Mouse (Mus musculus) forebrain, embryonic 15.5 days (tissue): ENCODE results near the gene Rpl39l. TPM values are rescaled to one million over a fixed set of nuclear protein-coding genes. Genes with fewer than 3 reads are reported as not detected.
A peak's percentile ranks its signal among the peaks of the same experiment; 100 is the strongest.
"Not testable (repeated sequence)": the region's sequence is repeated elsewhere in the genome, so short reads cannot be mapped to it uniquely, and the experiment has no call there.

Experiments used
- ATAC-seq: fragments of 200-750 bp; cut with Nextera tagmentation; replicated peaks from 2 replicates; pipeline ENCODE4 v1.8.0; 2017; ENCODE audit warnings: mild to moderate bottlenecking, moderate TSS enrichment, moderate library complexity
- H3K27ac ChIP-seq: fragments of 300-500 bp; sonication (generic); replicated peaks from 2 replicates; pipeline ENCODE4 v1.5.1; 2015; ENCODE audit warnings: mild to moderate bottlenecking, inconsistent platforms
- H3K27me3 ChIP-seq: fragments of 300-500 bp; sonication (generic); 2 replicates; pipeline ENCODE4 v1.6.1; 2015; ENCODE audit warnings: inconsistent platforms
- H3K36me3 ChIP-seq: fragments of 300-500 bp; sonication (generic); 2 replicates; pipeline ENCODE4 v1.6.1; 2015; ENCODE audit warnings: mild to moderate bottlenecking, inconsistent platforms
- H3K4me1 ChIP-seq: fragments of 300-500 bp; sonication (generic); 2 replicates; pipeline ENCODE4 v1.6.1; 2015; ENCODE audit warnings: inconsistent platforms
- H3K4me2 ChIP-seq: fragments of 300-500 bp; sonication (generic); replicated peaks from 2 replicates; pipeline ENCODE4 v1.6.1; 2015; ENCODE audit warnings: mild to moderate bottlenecking, inconsistent platforms
- H3K4me3 ChIP-seq: fragments of 300-500 bp; sonication (generic); 2 replicates; pipeline ENCODE4 v1.5.1; 2015; ENCODE audit warnings: mild to moderate bottlenecking, inconsistent platforms
- H3K9ac ChIP-seq: fragments of 300-500 bp; sonication (generic); replicated peaks from 2 replicates; pipeline ENCODE4 v1.6.1; 2015; ENCODE audit warnings: mild to moderate bottlenecking, inconsistent platforms
- H3K9me3 ChIP-seq: fragments of 300-500 bp; sonication (generic); 2 replicates; pipeline ENCODE4 v1.6.1; 2016; ENCODE audit warnings: inconsistent platforms
- WGBS: fragments of 180-500 bp; shearing (Covaris S2); methylation state at CpG from one replicate; pipeline ENCODE4 v1.1.7; 2015; ENCODE audit warnings: mixed read lengths; 5-methylcytosine and 5-hydroxymethylcytosine counted together
- polyA plus RNA-seq: library from polyadenylated mRNA; unstranded; fragments of >200 nt; fragmentation: Nextera tagmentation; extraction: Ambion mirVana; gene quantifications from 2 replicates; pipeline ENCODE4 v1.2.1, GENCODE M21; 2015

The Rpl39l gene
- polyA plus RNA-seq = not detected in 2 replicates

GRCm38 (mm10) chr16:10170005-10170404 lies at the start of gene Rpl39l:
Gene Rpl39l (plus strand): TSS chr16:10170226.
- 90% methylated on average over 22 of the region's 22 CpGs for WGBS

DNA sequence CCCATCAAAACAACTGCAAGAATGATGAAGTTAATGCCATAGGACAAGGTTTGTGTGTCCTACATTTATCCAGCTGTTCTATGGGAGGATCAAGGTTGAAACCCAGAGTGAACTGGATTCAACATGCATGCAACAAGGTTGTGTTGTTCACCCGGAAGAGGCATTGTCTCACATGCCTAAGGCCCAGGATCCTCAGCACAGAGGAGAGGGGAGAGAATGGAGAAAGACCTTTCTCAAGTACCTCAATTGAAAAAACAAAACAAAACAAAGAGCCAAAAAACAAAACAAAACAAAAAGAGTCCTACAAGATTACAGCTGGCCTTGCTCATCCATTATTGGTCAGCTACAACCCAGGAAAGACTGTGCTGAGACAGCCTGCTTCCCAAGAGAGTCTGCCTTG lies 42.4 kb upstream of the Rpl39l start:
- H3K9ac ChIP-seq = no peak overlapping the region
- no peak overlapping the region for H3K4me2 ChIP-seq
- no peak for ATAC-seq
- no peaks in the 10 kb centered on the region for H3K36me3 ChIP-seq
- H3K27me3 ChIP-seq = no peaks in the 10 kb centered on the region
- 82% methylated on average over 1 of the region's 1 CpGs for WGBS
- H3K27ac ChIP-seq = no peak overlapping the region
- H3K4me3 ChIP-seq = no peak overlapping the region
- no peaks in the 10 kb centered on the region for H3K4me1 ChIP-seq
- no peaks in the 10 kb centered on the region for H3K9me3 ChIP-seq

More at GRCm38 (mm10) chr16:10170005-10170404, at the start of gene Rpl39l:
- no peaks in the 10 kb centered on the region for H3K4me1 ChIP-seq
- no peak within 1 kb of the TSS for H3K9ac ChIP-seq
- H3K9me3 ChIP-seq = no peaks in the 10 kb centered on the region
- no peaks in the 10 kb centered on the region for H3K36me3 ChIP-seq
- no peak within 1 kb of the TSS for H3K27ac ChIP-seq
- no peak within 1 kb of the TSS for H3K4me2 ChIP-seq
- H3K27me3 ChIP-seq = no peaks in the 10 kb centered on the region
- ATAC-seq = no peak
- H3K4me3 ChIP-seq = no peak within 1 kb of the TSS

DNA sequence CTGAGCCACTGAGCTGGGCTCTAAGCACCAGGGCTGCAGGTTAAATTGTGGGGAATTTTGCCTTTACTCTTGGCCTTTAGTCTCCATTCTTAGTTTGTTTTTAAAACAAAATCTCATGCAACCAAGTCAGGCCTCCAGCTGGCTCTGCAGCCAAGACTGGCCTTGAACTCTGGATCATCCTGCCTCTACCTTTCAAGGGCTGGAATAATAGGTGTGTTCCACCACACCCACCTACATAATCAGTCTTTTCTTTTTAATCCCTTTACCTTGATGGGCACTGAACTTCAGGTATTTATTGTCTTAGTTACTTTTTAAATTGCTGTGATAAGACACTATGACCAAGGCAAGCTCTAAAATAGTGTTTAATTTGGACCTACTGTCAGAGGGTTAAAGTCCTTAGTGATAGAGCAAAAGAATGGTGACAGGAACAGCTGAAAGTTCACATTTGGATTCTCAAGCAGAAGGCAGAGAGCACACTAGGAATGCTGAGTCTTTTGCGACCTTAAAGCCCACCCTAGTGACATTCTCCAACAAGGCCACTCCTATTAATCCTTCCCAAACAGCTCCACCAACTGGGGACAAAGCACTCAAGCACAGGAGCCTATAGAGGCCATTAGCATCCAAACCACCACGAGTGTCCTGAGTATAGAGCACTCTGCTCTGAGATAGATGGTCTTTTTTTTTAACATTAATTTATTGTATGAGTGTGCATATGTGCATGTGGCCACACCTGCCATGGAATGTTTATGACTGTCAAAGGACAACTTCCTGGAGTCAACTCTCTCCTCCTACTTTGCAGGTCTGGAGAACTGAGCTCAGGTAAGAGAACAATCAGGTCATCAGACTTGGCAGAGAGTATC lies 40.7 kb upstream of the Rpl39l start:
- Histone ChIP-seq H3K4me2 (no peak overlapping the region), H3K36me3 (no peaks in the 10 kb centered on the region), H3K27ac (no peak overlapping the region), H3K4me1 (no peaks in the 10 kb centered on the region), H3K9ac (no peak overlapping the region), H3K9me3 (no peaks in the 10 kb centered on the region), H3K27me3 (no peaks in the 10 kb centered on the region), H3K4me3 (no peak overlapping the region)
- ATAC-seq = no peak
- whole genome bisulfite sequencing = 67% methylated on average over 2 of the region's 2 CpGs

- Histone ChIP-seq H3K27ac (no peak overlapping the region), H3K27me3 (no peaks in the 10 kb centered on the region), H3K4me1 (no peaks in the 10 kb centered on the region), H3K4me2 (no peak overlapping the region), H3K4me3 (no peak overlapping the region), H3K9me3 (no peaks in the 10 kb centered on the region), H3K36me3 (no peaks in the 10 kb centered on the region), H3K9ac (no peak overlapping the region)
- no peak for ATAC-seq
- 90% methylated on average over 2 of the region's 2 CpGs for WGBS
Measured at GRCm38 (mm10) chr16:10143166-10143565, 26.9 kb upstream of the Rpl39l start.

GRCm38 (mm10) chr16:10147401-10147800 lies 22.6 kb upstream of the Rpl39l start:
- no peaks in the 10 kb centered on the region for H3K4me1 ChIP-seq
- no peak overlapping the region for H3K4me3 ChIP-seq
- 89% methylated on average over 5 of the region's 5 CpGs for WGBS

GRCm38 (mm10) chr16:10169123-10169905 lies 712 bp upstream of the Rpl39l start:
- WGBS = 89% methylated on average over 8 of the region's 8 CpGs
- H3K9me3 ChIP-seq = no peaks in the 10 kb centered on the region

More at GRCm38 (mm10) chr16:10147401-10147800, 22.6 kb upstream of the Rpl39l start:
- H3K27ac ChIP-seq = no peak overlapping the region
- no peak for ATAC-seq
- no peak overlapping the region for H3K4me2 ChIP-seq
- H3K27me3 ChIP-seq = no peaks in the 10 kb centered on the region
- no peaks in the 10 kb centered on the region for H3K9me3 ChIP-seq
- no peaks in the 10 kb centered on the region for H3K36me3 ChIP-seq
- no peak overlapping the region for H3K9ac ChIP-seq

DNA sequence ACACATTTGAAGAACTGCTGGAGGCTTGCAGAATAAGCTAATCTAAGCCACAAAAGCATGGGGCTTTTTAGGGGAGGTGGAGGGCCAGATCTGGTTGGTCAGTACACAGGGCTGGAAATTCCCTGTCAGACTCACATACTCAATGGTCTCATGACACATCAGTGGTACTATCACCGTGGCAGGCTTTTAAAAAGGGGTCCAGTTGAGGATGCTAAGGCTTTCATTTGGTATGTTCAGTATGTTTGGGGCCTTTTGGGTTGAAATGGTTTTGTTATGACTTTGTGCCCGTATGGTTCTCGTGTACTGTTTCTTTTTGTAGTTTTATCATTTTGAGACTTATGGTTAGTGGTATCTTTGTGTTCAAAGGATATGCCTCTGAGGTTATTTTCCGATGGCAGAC lies 1.2 kb downstream of the Rpl39l start:
- no peaks in the 10 kb centered on the region for H3K9me3 ChIP-seq
- WGBS = 93% methylated on average over 4 of the region's 4 CpGs
- no peaks in the 10 kb centered on the region for H3K4me1 ChIP-seq
- no peak overlapping the region for H3K4me2 ChIP-seq
- no peaks in the 10 kb centered on the region for H3K27me3 ChIP-seq
- no peak overlapping the region for H3K4me3 ChIP-seq
- H3K9ac ChIP-seq = no peak overlapping the region
- H3K36me3 ChIP-seq = no peaks in the 10 kb centered on the region
- ATAC-seq = no peak
- H3K27ac ChIP-seq = no peak overlapping the region

More at GRCm38 (mm10) chr16:10169123-10169905, 712 bp upstream of the Rpl39l start:
- Histone ChIP-seq H3K4me1 (no peaks in the 10 kb centered on the region), H3K4me3 (no peak overlapping the region), H3K27ac (no peak overlapping the region), H3K36me3 (no peaks in the 10 kb centered on the region), H3K27me3 (no peaks in the 10 kb centered on the region), H3K4me2 (no peak overlapping the region), H3K9ac (no peak overlapping the region)
- no peak for ATAC-seq

DNA sequence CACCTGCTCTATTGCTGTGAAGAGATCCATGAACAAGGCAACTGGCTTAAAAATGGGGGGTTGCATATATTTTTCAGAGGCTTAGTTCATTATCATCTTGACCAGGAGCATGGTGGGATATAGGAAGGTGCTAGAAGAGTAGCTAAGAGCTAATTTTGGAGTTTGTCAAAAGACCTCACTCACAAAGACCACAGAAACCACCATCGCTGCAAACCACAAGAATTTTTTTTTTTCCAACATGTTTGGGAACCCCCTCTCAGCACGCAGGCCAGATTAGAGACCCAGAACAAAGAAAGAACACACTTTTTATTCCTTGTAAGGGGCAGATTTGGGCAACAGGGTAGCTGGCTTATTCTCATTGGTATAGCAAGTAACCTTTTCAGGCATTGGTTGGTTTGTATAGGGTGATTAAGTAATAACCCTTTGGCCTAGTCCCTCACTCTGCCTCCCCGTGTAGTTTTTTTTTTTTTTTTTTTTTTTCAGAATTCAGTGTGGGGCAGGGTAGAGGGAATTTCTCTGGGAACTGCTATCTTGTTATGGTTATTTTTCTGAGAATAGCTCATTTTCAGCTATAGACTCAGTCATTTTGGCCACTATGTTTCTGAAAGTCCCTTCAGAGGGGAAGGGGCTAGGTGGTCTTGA lies 2.3 kb downstream of the Rpl39l start:
- Histone ChIP-seq H3K4me1 (no peaks in the 10 kb centered on the region), H3K27me3 (no peaks in the 10 kb centered on the region), H3K9me3 (no peaks in the 10 kb centered on the region), H3K36me3 (no peaks in the 10 kb centered on the region), H3K9ac (no peak overlapping the region), H3K4me3 (no peak overlapping the region), H3K27ac (no peak overlapping the region), H3K4me2 (no peak overlapping the region)
- no peak for ATAC-seq
- 86% methylated on average over 3 of the region's 3 CpGs for WGBS

- H3K27ac ChIP-seq, H3K4me1 ChIP-seq, H3K36me3 ChIP-seq, H3K4me2 ChIP-seq, H3K9ac ChIP-seq, ATAC-seq, H3K27me3 ChIP-seq, H3K4me3 ChIP-seq: not testable (repeated sequence)
- peaks cover 14% of the 10 kb centered on the region; the same call in 1 of the 2 replicates for H3K9me3 ChIP-seq
- WGBS = 96% methylated on average over 10 of the region's 10 CpGs
Measured at GRCm38 (mm10) chr16:10187461-10187860, 17.4 kb downstream of the Rpl39l start.

DNA sequence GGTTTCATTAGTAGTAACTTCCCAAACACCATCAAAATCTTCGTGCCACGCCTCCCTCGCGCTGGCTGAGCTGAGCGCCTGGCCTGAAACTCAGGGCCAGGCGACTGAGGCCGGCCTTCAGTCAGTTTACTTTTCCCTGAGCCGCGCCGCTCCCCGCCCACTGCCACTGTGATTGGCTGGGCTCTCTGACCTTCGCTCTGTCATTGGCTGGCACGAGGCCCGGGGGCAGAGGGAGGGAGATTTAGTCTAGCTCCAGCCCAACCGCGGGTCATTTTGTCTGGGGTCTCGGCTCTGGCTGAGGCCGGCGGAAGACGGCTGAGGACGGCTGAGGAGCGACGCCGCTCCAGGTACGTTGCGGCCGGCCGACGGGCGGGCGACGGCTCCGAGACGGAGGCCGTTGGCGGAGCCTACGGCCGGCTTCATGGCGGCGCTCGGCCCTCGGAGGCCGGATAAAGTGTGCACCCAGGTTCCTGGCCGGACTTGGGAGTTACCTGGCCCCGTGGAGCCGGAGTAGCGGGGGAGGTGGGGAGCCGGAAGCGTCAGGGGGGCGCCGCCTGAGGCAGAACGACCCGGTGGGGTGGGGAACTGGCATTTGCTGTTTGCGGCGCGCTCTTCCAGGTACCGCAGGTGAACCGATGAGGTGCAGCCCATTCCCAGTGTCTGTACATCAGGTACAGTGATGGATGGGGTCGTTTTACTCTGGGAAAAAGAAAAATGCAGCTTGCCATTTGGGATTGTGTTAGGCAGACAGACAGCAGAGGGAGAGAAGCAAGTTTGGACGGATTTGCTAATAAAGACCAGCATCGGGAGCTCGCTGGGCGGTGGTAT lies 22.9 kb downstream of the Rpl39l start, which contains the start of gene Atf7ip2:
Gene Atf7ip2 (plus strand): TSS at position 34 of the 828 bp plus-strand sequence.
- Histone ChIP-seq H3K9me3 (no peaks in the 10 kb centered on the region), H3K4me1 (peaks cover 9% of the 10 kb centered on the region), H3K27ac (no peak within 1 kb of the TSS), H3K27me3 (0 out of 2 replicates have a peak, but pooled peaks cover 3% of the 10 kb centered on the region), H3K36me3 (no peaks in the 10 kb centered on the region), H3K9ac (peak within 1 kb of the TSS; percentile 46), H3K4me2 (peak within 1 kb of the TSS; percentile 97), H3K4me3 (peak within 1 kb of the TSS; percentile 56)
- peak; percentile 98 for ATAC-seq
- under 1% methylated on average over 63 of the region's 63 CpGs for WGBS

- Histone ChIP-seq H3K4me2 (no peak overlapping the region), H3K27me3 (no peaks in the 10 kb centered on the region), H3K27ac (no peak overlapping the region), H3K4me3 (no peak overlapping the region), H3K36me3 (no peaks in the 10 kb centered on the region), H3K9me3 (no peaks in the 10 kb centered on the region), H3K9ac (no peak overlapping the region), H3K4me1 (no peaks in the 10 kb centered on the region)
- no peak for ATAC-seq
- WGBS = 86% methylated on average over 1 of the region's 1 CpGs
Measured at GRCm38 (mm10) chr16:10208777-10209176, 38.8 kb downstream of the Rpl39l start.
